ENCODE assay signal across 25 mouse cellular contexts in the genomic region with DNA sequence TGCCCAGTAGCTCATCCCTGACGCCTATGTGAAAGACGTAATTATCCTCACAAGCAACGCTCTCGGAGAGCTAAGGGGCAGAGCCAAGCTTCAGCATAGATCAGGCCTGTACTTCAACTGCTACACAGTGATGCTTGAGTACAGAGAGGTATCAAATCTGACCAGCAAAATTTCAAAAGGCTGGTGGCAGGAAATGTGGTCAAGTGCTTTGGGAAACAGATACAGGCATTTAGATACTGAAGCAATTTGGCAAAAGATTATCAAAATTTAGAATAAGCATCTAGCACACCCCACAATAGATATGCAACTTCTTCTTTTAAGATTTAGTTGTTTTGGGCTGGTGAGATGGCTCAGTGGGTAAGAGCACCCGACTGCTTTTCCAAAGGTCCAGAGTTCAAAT. TPM values are rescaled to one million over a fixed set of nuclear protein-coding genes. Genes with fewer than 3 reads are reported as not detected.
"Had no signal": no experiment of that assay in that cellular context is flagged by ENCODE, and none has a peak within 500 bp of the region (broad histone marks: within the 10 kb centered on the region; RNA-seq: fewer than 3 reads in every experiment).

No protein-coding gene starts in this region.

- H3K27ac ChIP-seq: midbrain, embryonic 10.5 days; midbrain, embryonic 12.5 days; neural tube, embryonic 13.5 days; neural tube, embryonic 15.5 days had no signal

- DNase-seq: lung, adult 18-20 months; lung, embryonic 14.5 days; lung, postnatal 10 days; lung, postnatal 4 days; midbrain, embryonic 14.5 days; retina, postnatal 1 day; right cerebral cortex, adult 18-20 months; right cerebral cortex, postnatal 25 days; right cerebral cortex, postnatal 4 days; spleen, adult 18-20 months; thymus, adult 18-20 months; thymus, postnatal 14 days; thymus, postnatal 36 days had no signal

- ATAC-seq: midbrain, embryonic 16.5 days had no signal

- H3K4me1 ChIP-seq: midbrain, embryonic 10.5 days; midbrain, embryonic 12.5 days; neural tube, embryonic 13.5 days; neural tube, embryonic 15.5 days had no signal

- H3K27me3 ChIP-seq: midbrain, embryonic 12.5 days; neural tube, embryonic 13.5 days; neural tube, embryonic 15.5 days had no signal

- H3K9me3 ChIP-seq: midbrain, embryonic 10.5 days; midbrain, embryonic 12.5 days; neural tube, embryonic 13.5 days; neural tube, embryonic 15.5 days had no signal

- H3K36me3 ChIP-seq: midbrain, embryonic 10.5 days; midbrain, embryonic 12.5 days; neural tube, embryonic 13.5 days; neural tube, embryonic 15.5 days had no signal

- H3K4me3 ChIP-seq: midbrain, embryonic 10.5 days; midbrain, embryonic 12.5 days; myocyte; neural tube, embryonic 13.5 days; neural tube, embryonic 15.5 days had no signal

- H3K4me2 ChIP-seq: lung, embryonic 14.5 days; midbrain, embryonic 12.5 days; neural tube, embryonic 13.5 days; neural tube, embryonic 15.5 days had no signal

- H3K9ac ChIP-seq: lung, embryonic 14.5 days; midbrain, embryonic 12.5 days; neural tube, embryonic 13.5 days; neural tube, embryonic 15.5 days had no signal

RNA-seq across cellular contexts. Expression of gene F2rl1, which starts 15.0 kb away (rescaled TPM):
- polyA plus RNA-seq: myocyte; neural tube, embryonic 11.5 days; neural tube, embryonic 13.5 days had no signal

RNA-seq across cellular contexts. Expression of gene S100z, which starts 31.5 kb away (rescaled TPM):
- total RNA-seq: megakaryocyte, adult 5-6 weeks; megakaryocyte-erythroid progenitor cell, adult 5-6 weeks had no signal
- polyA plus RNA-seq: lung, embryonic 16.5 days; midbrain, embryonic 10.5 days; midbrain, embryonic 12.5 days; midbrain, embryonic 14.5 days; midbrain, embryonic 16.5 days; myocyte; neural tube, embryonic 11.5 days; neural tube, embryonic 13.5 days; neural tube, embryonic 15.5 days; small intestine, adult 2 months; stomach, embryonic 14.5 days had no signal
